Mouse (Mus musculus): ENCODE data around the gene Chsy1.

Gene Chsy1

GRCm38 (mm10) chr7:66108961-66109854, at the start of gene Chsy1:
Gene Chsy1 (plus strand): TSS chr7:66109515.
- TF ChIP-seq GATA4 (IDR thresholded peaks at IDR 0.05; ENCODE audit: insufficient replicate concordance, low read length), result peak; percentile 5; the same call in 1 of the 2 replicates

- TF ChIP-seq GATA4 (IDR thresholded peaks at IDR 0.05; ENCODE audit: insufficient replicate concordance, low read length), result no peak
These were observed 49.0 kb upstream of the Chsy1 start for GRCm38 (mm10) chr7:66060066-66060956.

DNA sequence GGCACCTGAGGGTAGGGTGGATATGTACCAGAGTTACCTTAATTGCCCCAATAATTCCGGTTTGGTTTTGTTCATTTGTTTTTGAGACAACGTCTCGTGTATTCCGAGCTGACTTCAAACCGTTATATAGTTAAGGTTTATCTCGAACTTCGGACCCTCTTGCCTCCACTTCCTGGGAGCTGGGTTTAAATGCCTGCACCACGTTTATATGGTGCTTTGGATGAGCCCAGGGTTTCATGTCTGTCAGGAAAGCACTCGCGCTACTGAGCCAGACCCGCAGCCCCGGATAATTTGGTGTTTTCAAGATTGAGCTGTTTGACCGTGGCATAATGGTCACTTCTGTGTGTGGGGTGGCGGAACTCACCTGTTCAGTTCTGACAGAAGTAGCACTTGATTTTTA, 48.3 kb upstream of the Chsy1 start:
- TF ChIP-seq GATA4 (IDR thresholded peaks at IDR 0.05; ENCODE audit: insufficient replicate concordance, low read length), result no peak

GRCm38 (mm10) chr7:66076411-66076810, 32.9 kb upstream of the Chsy1 start:
- no peak for TF ChIP-seq GATA4 (IDR thresholded peaks at IDR 0.05; ENCODE audit: insufficient replicate concordance, low read length)

GRCm38 (mm10) chr7:66079364-66080230, 29.7 kb upstream of the Chsy1 start, which contains the start of gene Selenos:
Gene Selenos (plus strand): TSS chr7:66079649.
- TF ChIP-seq GATA4 (IDR thresholded peaks at IDR 0.05; ENCODE audit: insufficient replicate concordance, low read length), result peak; percentile 10; the same call in 1 of the 2 replicates

GRCm38 (mm10) chr7:66080231-66080613, 29.1 kb upstream of the Chsy1 start:
- no peak for TF ChIP-seq GATA4 (IDR thresholded peaks at IDR 0.05; ENCODE audit: insufficient replicate concordance, low read length)

DNA sequence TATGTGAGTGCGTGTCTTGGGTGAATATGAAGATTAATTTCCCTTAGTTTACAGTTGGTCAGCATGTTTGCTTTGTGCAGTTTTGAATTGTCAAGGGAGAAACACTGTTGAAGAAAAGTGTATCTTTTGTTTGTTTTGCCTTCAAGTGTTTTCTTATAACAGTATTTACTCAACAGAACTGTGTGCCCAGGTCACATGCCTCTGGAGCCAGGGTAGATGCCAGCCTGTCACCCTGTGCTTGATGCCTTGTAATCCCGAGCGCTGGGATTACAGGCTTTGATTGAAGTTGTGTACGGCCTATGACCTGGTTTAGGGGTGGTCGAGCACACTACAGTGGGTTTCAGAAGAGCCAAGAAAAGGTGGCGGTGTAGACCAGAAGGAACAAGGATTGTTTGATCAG, 25.6 kb upstream of the Chsy1 start:
- no peak for TF ChIP-seq GATA4 (IDR thresholded peaks at IDR 0.05; ENCODE audit: insufficient replicate concordance, low read length)

DNA sequence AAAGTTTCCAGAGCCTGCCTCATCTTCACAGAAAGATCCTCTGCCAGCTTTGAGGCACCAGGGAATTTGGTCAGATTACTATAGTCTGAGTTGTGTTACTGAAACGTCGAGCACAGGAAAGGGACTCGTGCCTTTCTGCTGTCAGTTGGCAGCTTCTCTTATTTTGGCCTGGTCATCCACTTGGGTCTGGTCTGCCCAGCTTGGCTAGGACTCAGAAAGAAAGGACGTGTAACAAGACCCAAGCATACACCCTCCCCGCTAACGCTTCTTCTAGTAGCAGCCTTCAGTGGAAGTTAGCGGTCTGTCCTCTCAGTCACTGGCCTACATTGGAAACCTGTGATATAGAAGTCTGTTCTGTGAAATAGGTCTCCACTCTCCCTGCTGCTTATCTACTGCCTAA, 24.8 kb upstream of the Chsy1 start:
- TF ChIP-seq GATA4 (IDR thresholded peaks at IDR 0.05; ENCODE audit: insufficient replicate concordance, low read length), result no peak

DNA sequence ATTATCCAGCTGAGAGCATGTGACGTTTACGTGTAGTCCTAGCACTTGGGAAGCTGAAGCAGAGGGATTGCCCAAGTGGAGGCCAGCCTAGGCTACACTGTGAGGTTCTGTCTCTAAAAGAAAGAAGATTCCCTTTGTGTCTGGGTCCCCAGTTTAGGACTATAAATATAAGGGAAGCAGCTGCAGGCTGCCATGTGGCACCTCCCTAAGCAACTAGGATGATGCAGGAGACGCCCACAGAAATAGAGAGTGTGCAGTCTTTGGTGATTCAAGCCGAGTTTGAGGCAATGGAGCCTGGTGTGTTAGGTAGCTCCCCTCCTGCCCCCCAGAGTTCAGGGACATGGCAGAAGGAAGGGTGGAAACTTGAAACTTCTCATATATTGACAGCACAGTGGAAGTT, 21.7 kb upstream of the Chsy1 start:
- no peak for TF ChIP-seq GATA4 (IDR thresholded peaks at IDR 0.05; ENCODE audit: insufficient replicate concordance, low read length)

DNA sequence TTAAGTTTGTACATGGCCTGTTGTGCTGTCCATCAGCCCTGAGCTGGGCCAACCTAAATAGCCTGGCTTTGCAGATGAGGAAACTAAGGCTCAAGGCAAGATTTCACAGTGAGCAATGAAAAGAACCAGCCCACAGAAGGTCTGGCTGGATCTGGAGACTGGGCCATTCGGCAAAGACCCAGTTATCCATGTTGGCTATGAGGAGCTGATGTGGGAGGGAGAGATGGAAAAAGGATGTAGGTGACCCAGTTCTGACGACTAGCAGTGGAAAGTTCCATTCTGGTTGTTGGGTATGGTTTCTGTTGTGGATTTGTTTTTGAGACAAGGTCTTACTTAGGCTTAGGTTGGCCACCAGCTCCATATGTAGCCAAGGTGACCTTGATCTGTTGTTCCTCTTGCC, 21.2 kb upstream of the Chsy1 start:
- no peak for TF ChIP-seq GATA4 (IDR thresholded peaks at IDR 0.05; ENCODE audit: insufficient replicate concordance, low read length)

GRCm38 (mm10) chr7:66090676-66091190, 18.6 kb upstream of the Chsy1 start:
- TF ChIP-seq GATA4 (IDR thresholded peaks at IDR 0.05; ENCODE audit: insufficient replicate concordance, low read length), result no peak

DNA sequence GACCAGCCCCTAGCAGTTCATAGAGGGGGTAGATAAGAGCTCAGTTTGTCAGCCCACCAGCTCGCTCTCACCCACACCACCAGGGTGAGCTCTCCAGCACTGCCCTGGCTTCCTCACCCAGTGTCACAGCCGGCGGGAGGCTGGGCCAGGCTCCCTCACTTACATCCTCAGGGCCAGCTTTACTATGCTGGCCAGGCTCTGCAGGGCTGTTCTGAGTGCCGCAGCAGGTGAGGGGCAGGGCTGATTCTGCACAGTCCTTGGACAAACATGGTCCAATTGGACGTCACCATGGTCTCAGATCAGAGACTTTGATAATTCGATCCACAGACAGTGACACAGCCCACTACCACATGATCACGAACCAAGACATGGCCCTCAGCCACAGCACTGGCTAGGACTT, 17.8 kb upstream of the Chsy1 start:
- no peak for TF ChIP-seq GATA4 (IDR thresholded peaks at IDR 0.05; ENCODE audit: insufficient replicate concordance, low read length)

- TF ChIP-seq GATA4 (IDR thresholded peaks at IDR 0.05; ENCODE audit: insufficient replicate concordance, low read length), result no peak
These were observed 16.7 kb upstream of the Chsy1 start for GRCm38 (mm10) chr7:66092656-66093055.

DNA sequence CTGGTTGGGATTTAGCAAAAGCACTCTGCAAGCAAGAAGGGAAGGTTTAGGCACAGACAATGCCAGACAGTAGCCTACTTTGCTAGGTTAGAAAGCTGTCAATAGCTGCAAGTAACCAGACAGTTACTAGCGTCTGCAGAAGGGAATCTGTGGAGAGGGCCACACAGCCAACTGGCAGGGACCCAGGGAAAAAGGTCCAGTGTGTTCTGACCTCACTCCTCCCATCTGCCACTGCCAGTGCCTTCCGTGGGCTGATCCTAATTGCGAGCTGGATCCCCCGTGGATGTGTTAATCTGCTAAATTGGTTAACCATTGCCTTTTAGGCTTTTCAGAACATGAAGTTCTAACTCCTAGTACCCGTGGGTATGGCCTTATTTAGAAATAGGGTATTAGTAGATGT, 15.2 kb upstream of the Chsy1 start:
- no peak for TF ChIP-seq GATA4 (IDR thresholded peaks at IDR 0.05; ENCODE audit: insufficient replicate concordance, low read length)

GRCm38 (mm10) chr7:66098803-66099202, 10.5 kb upstream of the Chsy1 start:
- no peak for TF ChIP-seq GATA4 (IDR thresholded peaks at IDR 0.05; ENCODE audit: insufficient replicate concordance, low read length)
